Mouse (Mus musculus) cerebellum, postnatal 4 days (tissue): ENCODE measurements at regions not wholly inside any gene's neighbourhood (a gene's known extent, or its start where the extent isn't known, plus 50 kb on each side); places are given as distances from the start of the nearest gene placed in this dataset.

ENCODE experiments used
- DNase-seq, 2 experiments: peaks; one replicate each; pipeline ENCODE4 v3.0.0; 2022; ENCODE audit warnings: low spot score in 2 of 2, mixed read lengths in 1 of 2

DNA sequence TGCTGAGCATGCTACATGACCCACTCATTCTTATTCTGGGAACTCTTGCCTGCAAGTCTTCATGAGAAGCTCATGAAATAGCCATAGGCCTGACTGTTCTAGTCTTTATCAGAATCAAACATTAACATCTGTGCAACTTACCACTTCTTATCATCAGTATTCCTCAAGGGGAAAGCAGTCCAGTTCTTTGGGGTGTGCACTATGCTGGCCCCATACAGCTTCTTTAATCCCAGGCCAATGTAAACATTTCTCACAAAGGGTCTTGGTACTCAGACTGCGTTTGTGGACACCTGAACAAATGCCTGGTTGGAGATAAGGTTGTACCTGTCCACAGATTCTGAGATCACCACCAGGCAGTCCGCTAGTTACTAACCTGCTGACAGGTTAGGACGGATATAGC, 51.3 kb downstream of the 3110018I06Rik start:
- DNase-seq = no peak

- DNase-seq = no peak
These were observed 52.8 kb downstream of the 3110018I06Rik start for GRCm38 (mm10) chr12:107541196-107541595.

- DNase-seq = peak in 1 of 2 experiments; percentile 19
These were observed 58.9 kb downstream of the 3110018I06Rik start for GRCm38 (mm10) chr12:107547194-107547885.

DNA sequence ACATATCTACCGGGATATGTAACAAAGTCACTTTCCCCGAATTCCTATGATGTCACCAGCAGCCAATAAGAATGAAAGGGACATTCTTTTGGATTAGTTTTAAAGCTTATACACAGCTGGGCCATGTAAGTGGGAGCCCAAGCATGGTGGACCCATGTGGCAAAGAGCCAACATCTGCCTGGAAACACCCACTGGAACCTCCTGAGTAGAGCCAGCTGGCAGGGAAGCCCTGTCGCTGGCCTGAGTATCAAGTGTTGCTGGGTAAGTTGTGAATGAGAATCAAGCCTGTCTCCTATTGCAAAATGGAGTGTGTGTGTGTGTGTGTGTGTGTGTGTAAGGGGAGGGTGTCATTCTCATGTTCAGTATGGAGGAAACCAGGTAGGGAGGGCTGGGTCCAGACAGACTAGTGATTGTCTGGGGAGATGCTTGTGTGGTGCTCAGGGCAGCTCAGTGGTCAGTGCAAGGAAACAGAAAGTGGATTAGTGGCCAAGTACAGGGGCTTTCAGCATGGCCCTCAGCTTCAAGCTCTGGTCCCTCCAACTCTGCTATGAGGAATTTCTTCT, 59.5 kb downstream of the 3110018I06Rik start:
- peak in 1 of 2 experiments; percentile 59 for DNase-seq

GRCm38 (mm10) chr12:107549452-107550296, 61.2 kb downstream of the 3110018I06Rik start:
- peak in 1 of 2 experiments; percentile 55 for DNase-seq

DNA sequence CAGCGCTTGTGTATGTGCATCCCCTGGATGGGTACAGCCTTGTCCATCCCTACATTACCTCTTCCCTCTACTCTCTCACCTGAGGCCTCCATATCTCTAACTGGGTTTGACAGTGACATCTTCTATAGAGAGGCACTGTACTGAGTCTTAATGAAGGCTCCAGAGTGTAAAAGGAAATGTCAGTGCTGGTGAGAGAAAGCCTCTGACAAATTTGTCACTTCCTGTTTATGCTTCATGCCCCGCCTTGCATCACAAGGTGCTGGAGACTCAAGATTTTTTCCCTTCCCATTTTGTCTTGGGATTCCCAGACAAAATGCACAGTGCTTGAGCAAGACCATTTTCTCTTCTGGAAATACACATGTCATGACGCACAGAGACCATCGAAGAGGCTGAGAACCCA, 70.8 kb downstream of the 3110018I06Rik start:
- DNase-seq = no peak

DNA sequence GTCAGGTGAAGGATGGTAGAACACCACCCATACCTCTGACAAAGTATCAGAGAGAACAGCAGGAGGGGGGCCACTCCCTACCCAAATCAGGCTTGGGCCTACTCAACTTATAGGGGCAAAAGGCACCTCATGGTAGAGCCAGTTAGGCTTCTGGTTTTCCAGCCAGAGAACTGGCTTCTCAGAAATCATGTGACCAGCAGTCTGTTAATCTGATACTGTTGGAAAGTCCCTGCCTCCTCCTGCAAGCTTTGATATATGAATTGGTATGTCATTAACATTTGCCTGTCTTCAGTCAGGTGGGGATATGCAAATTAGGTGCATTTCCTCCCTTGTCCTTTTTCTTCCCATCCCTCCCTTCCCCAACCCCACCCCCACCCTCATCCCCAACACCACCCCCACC, 71.7 kb downstream of the 3110018I06Rik start:
- no peak for DNase-seq

- DNase-seq = no peak
These were observed 84.2 kb downstream of the 3110018I06Rik start for GRCm38 (mm10) chr12:107572586-107572985.

DNA sequence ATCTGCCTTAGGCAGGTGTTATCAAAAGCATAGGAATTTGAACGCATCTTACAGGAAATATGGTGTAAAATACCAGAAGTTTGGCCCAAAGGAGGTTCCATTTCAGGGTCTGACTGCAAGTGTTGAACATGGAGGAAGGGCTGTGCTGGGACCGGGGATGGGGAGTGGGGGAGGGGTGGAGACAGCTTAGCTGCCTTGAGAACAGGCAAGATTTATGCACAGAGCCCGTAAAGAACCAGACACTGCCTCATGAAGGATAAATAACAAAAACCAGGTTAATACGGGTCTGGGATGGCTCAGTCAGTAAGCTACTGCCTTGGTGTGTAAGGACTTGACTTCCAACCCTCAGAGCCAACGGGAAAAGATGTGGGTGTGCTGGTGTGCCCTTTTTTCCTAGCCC, 91.1 kb downstream of the 3110018I06Rik start:
- DNase-seq = no peak

DNA sequence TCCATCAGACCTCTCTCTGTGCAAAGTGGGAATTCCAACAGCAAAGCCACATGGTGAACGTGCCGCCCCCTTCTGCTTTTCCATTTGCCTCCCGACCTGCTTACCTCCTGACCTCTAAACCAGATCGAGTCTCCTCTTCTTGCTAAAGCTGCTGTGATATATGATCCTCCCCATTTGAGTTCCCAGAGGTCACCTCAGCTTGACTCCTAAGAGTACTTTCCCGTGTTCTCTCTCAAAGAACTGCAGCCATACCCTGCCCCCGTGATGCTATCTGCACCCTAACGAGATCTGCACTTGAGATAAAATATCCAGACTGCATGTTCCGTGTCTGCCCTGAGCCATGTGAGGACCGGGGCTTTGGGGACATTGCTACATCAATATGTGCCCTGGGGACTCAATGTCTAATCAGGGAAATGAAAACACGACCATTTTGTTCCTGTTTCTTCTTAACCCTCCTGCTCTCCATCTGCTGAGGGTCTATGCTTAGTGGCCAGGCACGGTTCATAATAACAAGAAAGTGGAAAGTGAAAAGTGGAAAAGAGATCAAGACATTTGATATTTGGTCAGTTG, 94.8 kb downstream of the 3110018I06Rik start:
- DNase-seq = no peak

- no peak for DNase-seq
These were observed 97.3 kb downstream of the 3110018I06Rik start for GRCm38 (mm10) chr12:107585696-107586225.

- no peak for DNase-seq
These were observed 107.8 kb downstream of the 3110018I06Rik start for GRCm38 (mm10) chr12:107596236-107596635.

DNA sequence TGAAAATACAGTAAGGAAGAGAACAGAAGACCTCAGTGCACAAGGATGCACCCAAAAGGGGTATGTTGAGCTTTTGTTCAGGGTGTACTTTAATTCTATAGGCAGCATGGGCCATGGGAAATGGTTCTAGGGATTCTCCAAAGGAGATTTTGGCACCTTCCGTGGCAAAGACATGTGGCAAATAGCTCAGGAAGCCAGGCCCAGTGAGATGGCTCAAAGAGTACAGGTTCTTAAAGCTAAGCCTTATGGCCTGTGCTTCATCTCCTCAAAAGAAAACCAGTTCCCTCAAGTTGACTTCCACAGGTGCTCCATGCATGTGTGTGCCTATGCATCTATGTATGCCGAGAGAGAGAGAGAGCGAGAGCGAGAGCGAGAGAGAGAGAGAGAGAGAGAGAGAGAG, 112.1 kb downstream of the 3110018I06Rik start:
- no peak for DNase-seq

- DNase-seq = no peak
These were observed 120.5 kb downstream of the 3110018I06Rik start for GRCm38 (mm10) chr12:107608966-107609365.

GRCm38 (mm10) chr12:107609986-107610385, 121.6 kb downstream of the 3110018I06Rik start:
- DNase-seq = no peak

DNA sequence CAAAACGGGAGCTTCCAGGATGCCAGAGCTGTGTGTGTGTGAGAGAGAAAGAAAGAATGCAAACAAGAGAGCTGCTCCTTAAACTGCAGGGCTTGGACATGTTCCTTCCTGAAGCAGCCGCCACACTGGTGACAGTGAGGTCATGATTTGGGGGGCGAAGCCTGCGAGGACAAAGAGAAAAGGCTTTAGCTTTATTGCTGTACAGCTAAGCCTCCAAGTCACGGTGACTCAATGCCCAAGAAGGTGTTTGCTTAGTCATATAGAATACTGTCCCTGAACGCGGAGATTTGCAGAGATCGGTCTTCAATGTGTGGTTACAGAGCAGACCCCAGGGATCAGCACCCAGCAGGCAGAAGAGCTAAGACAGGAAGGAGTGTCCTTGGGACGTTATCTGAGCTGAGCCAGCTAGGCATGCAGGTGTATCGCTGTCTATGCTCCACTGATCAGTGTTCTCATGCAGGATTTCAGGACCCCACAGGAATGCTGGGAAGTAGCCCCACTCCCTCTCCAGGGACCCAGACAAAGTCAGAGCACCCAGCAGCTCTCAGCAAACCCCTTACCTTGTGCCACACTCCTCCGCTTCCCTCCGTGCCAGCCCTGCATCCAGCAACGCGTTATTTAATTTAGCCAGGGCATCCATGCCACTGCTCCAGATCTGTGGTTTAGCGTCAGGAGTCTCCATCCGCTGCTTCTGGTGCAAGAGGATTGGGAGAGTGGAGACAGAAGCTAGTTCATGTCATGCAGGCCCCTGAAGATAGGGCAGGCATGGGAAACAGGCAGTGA, 129.0 kb downstream of the 3110018I06Rik start:
- DNase-seq = no peak

DNA sequence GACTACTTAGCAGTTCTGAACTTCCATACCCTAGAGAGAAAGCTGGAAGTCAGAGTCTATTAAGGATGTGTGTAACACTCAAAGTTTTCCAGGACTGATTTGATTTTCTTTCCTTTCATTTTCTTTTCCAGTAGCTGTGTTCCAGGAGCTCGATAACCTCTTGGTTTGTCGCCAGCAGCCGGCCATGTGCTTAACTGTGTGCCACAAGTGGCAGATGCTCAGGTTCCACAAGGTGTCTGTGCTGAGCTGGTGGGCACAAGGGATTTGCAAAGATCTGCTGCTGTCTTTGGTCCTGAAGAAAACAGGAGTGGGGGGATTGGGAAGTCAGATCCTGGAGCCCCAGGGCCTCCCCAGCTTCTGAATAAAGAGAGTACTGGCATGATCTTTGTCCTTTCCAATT, 136.0 kb downstream of the 3110018I06Rik start:
- DNase-seq = peak in 1 of 2 experiments; percentile 26

- no peak for DNase-seq
These were observed 159.6 kb downstream of the 3110018I06Rik start for GRCm38 (mm10) chr12:107648008-107648407.

- no peak for DNase-seq
These were observed 163.8 kb downstream of the 3110018I06Rik start for GRCm38 (mm10) chr12:107652126-107652728.

DNA sequence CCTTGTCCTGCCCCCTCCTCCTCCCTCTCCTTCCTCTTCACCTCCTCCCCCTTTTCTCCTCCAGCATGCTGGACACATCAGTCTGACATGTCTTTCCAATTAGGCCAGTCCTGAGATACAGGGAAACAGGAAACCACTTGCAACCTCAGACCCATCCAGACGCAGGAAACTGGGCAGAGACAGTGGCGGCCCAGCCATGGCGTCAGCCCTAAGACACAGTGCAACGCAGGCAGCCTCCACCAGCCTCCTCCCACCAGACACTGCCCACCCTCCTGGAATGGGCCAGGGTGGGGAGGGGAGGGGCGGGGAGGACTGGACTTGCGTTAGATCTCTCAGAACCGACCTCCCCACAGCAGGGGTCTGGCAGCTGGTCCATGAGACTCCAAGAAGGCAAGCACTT, 164.7 kb downstream of the 3110018I06Rik start:
- DNase-seq = no peak

GRCm38 (mm10) chr12:107656846-107657245, 168.4 kb downstream of the 3110018I06Rik start:
- no peak for DNase-seq
